Mouse (Mus musculus) myocyte (in vitro differentiated cells): Measurements from ENCODE around the gene St6galnac3. TPM values are rescaled to one million over a fixed set of nuclear protein-coding genes. Genes with fewer than 3 reads are reported as not detected.

ENCODE experiments used
- H3K27me3 ChIP-seq: one replicate; pipeline ENCODE4 v1.6.1; 2011; ENCODE audit not compliant: control insufficient read depth, insufficient read depth, insufficient read length
- H3K36me3 ChIP-seq: one replicate; pipeline ENCODE4 v1.6.1; 2011; ENCODE audit not compliant: control insufficient read depth, insufficient read depth
- H3K4me2 ChIP-seq: one replicate; pipeline ENCODE4 v1.6.1; 2011; ENCODE audit warnings: low read depth, control low read depth
- H3K4me3 ChIP-seq: one replicate; pipeline ENCODE4 v1.5.1; 2011; ENCODE audit warnings: mild to moderate bottlenecking, control low read depth, moderate library complexity
- H3K79me2 ChIP-seq: one replicate; pipeline ENCODE4 v1.6.1; 2011; ENCODE audit not compliant: control insufficient read depth, insufficient read depth
- H3ac ChIP-seq: one replicate; pipeline ENCODE4 v1.6.1; 2011; ENCODE audit not compliant: control insufficient read depth, insufficient read length
- CEBPB ChIP-seq: IDR thresholded peaks from 2 replicates; pipeline ENCODE4 v1.6.1; 2011; ENCODE audit warnings: mild to moderate bottlenecking, moderate library complexity; ENCODE audit not compliant: poor library complexity, insufficient read depth, severe bottlenecking
- E2F4 ChIP-seq: IDR thresholded peaks from one replicate; pipeline ENCODE4 v1.6.1; 2011; ENCODE audit warnings: mild to moderate bottlenecking, control low read depth, moderate library complexity; ENCODE audit not compliant: insufficient read depth
- MAX ChIP-seq: IDR thresholded peaks from one replicate; pipeline ENCODE4 v1.6.1; 2011; ENCODE audit warnings: low read depth, mild to moderate bottlenecking, control low read depth
- MYOD1 ChIP-seq, 3 experiments: IDR thresholded peaks; one replicate each; pipeline ENCODE4 v1.6.1; 2011; ENCODE audit warnings: control low read depth in 2 of 3, low read depth in 2 of 3, mild to moderate bottlenecking in 2 of 3, moderate library complexity in 1 of 3; ENCODE audit not compliant: insufficient read length in 2 of 3, control insufficient read depth in 1 of 3
- MYOG ChIP-seq, 3 experiments: IDR thresholded peaks; one replicate each; pipeline ENCODE4 v1.6.1; 2011; ENCODE audit warnings: control low read depth in 2 of 3, low read depth in 2 of 3, mild to moderate bottlenecking in 2 of 3; ENCODE audit not compliant: insufficient read length in 2 of 3, control insufficient read depth in 1 of 3, insufficient read depth in 1 of 3
- POLR2A ChIP-seq: IDR thresholded peaks from one replicate; pipeline ENCODE4 v1.6.1; 2011; ENCODE audit warnings: low read depth, mild to moderate bottlenecking, control low read depth, moderate library complexity; ENCODE audit not compliant: insufficient read length
- POLR2AphosphoS2 ChIP-seq: IDR thresholded peaks from one replicate; pipeline ENCODE4 v1.6.1; 2011; ENCODE audit warnings: low read depth, control low read depth; ENCODE audit not compliant: insufficient read length
- REST ChIP-seq: IDR thresholded peaks from one replicate; pipeline ENCODE4 v1.6.1; 2011; ENCODE audit warnings: mild to moderate bottlenecking, control low read depth, moderate library complexity; ENCODE audit not compliant: insufficient read depth, insufficient read length
- SRF ChIP-seq: IDR thresholded peaks from one replicate; pipeline ENCODE4 v1.6.1; 2011; ENCODE audit warnings: low read depth; ENCODE audit not compliant: control insufficient read depth, insufficient read length
- TCF12 ChIP-seq: IDR thresholded peaks from one replicate; pipeline ENCODE4 v1.6.1; 2011; ENCODE audit warnings: mild to moderate bottlenecking, control low read depth; ENCODE audit not compliant: poor library complexity, insufficient read depth, severe bottlenecking
- TCF3 ChIP-seq: IDR thresholded peaks from one replicate; pipeline ENCODE4 v1.6.1; 2011; ENCODE audit warnings: low read depth, control low read depth; ENCODE audit not compliant: insufficient read length
- USF1 ChIP-seq: IDR thresholded peaks from one replicate; pipeline ENCODE4 v1.6.1; 2011; ENCODE audit warnings: low read depth, mild to moderate bottlenecking, control low read depth, moderate library complexity
- polyA plus RNA-seq: library from polyadenylated mRNA; unstranded; fragments of >200 nt; fragmentation: generic; extraction: Trizol; gene quantifications from one replicate; pipeline ENCODE4 v1.2.1, GENCODE M21; 2012; ENCODE audit warnings: missing spikeins

The St6galnac3 gene
- polyA plus RNA-seq, 1 experiment = not detected

- no peak overlapping the region for H3ac ChIP-seq
- TF ChIP-seq REST (no peak), MYOD1 (IDR thresholded peaks at IDR 0.05; ENCODE audit: control insufficient read depth in 1 of 3, insufficient read length in 2 of 3, low read depth in 2 of 3) (peak in 1 of 3 experiments; percentile 20), E2F4 (no peak), TCF3 (no peak), SRF (no peak), POLR2AphosphoS2 (no peak), CEBPB (no peak), MYOG (IDR thresholded peaks at IDR 0.05; ENCODE audit: control insufficient read depth in 1 of 3, insufficient read depth in 1 of 3, insufficient read length in 2 of 3, low read depth in 2 of 3) (no peak)
- H3K36me3 ChIP-seq = no peaks in the 10 kb centered on the region
- H3K4me2 ChIP-seq = no peak overlapping the region
- H3K4me3 ChIP-seq = no peak overlapping the region
- no peaks in the 10 kb centered on the region for H3K27me3 ChIP-seq
- H3K79me2 ChIP-seq = no peaks in the 10 kb centered on the region
Measured at GRCm38 (mm10) chr3:153354988-153355297, 370.0 kb downstream of the St6galnac3 start.

DNA sequence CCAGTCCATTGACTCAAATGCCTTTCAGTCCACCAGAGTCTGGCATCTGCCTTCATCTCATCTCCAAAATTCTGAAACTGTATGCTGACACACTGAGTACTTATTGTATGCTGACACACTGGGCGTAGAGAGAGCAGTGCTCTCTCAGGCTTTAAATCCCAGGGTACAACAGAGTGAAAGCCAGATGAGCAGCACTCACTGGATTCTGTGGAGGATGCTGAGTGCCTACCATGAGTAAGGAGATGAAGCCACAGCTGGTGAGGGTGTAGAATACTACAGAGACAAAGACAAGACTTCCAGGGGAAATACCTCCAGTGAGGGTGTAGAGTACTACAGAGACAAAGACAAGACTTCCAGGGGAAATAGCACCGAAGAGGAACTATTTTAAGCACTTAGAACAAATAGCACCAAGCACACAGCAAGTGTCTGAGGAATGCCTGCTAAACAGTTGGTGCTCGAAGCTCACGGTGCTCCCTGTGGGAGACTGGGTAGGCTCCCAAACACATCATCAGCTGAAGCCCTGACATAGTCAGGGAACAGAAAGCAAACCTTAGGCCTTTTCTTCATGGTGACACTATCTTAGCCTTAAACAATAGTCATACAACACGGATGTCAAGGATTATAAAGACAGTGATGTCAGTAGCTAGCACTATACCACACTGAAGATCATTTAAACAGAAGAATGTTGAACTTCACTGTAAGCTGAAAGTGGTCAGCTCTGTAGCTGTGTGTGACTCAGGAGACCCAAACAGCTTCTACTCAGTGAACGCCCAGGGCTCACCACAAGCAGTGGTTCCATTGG lies 370.6 kb downstream of the St6galnac3 start:
- no peak for TF ChIP-seq POLR2AphosphoS2
- no peak for TF ChIP-seq E2F4
- TF ChIP-seq TCF12 = no peak
- TF ChIP-seq MYOD1 (IDR thresholded peaks at IDR 0.05; ENCODE audit: control insufficient read depth in 1 of 3, insufficient read length in 2 of 3, low read depth in 2 of 3) = no peak
- no peak for TF ChIP-seq CEBPB
- TF ChIP-seq SRF = no peak
- TF ChIP-seq MAX = no peak
- TF ChIP-seq USF1 = no peak
- TF ChIP-seq POLR2A = no peak
- no peak for TF ChIP-seq MYOG (IDR thresholded peaks at IDR 0.05; ENCODE audit: control insufficient read depth in 1 of 3, insufficient read depth in 1 of 3, insufficient read length in 2 of 3, low read depth in 2 of 3)
- TF ChIP-seq REST = no peak
- no peaks in the 10 kb centered on the region for H3K79me2 ChIP-seq
- H3K27me3 ChIP-seq = no peaks in the 10 kb centered on the region
- no peak overlapping the region for H3K4me2 ChIP-seq
- H3K4me3 ChIP-seq = no peak overlapping the region
- no peaks in the 10 kb centered on the region for H3K36me3 ChIP-seq
- H3ac ChIP-seq = no peak overlapping the region

GRCm38 (mm10) chr3:153353313-153354103 lies 371.5 kb downstream of the St6galnac3 start:
- H3K4me2 ChIP-seq = no peak overlapping the region
- H3K36me3 ChIP-seq = no peaks in the 10 kb centered on the region
- TF ChIP-seq POLR2A (no peak), POLR2AphosphoS2 (no peak), TCF12 (no peak), TCF3 (no peak), CEBPB (no peak), MYOG (IDR thresholded peaks at IDR 0.05; ENCODE audit: control insufficient read depth in 1 of 3, insufficient read depth in 1 of 3, insufficient read length in 2 of 3, low read depth in 2 of 3) (no peak), REST (no peak), USF1 (no peak), MYOD1 (IDR thresholded peaks at IDR 0.05; ENCODE audit: control insufficient read depth in 1 of 3, insufficient read length in 2 of 3, low read depth in 2 of 3) (no peak), SRF (no peak), E2F4 (no peak), MAX (no peak)
- H3ac ChIP-seq = no peak overlapping the region
- H3K27me3 ChIP-seq = no peaks in the 10 kb centered on the region
- H3K4me3 ChIP-seq = no peak overlapping the region
- H3K79me2 ChIP-seq = no peaks in the 10 kb centered on the region

- Histone ChIP-seq H3K27me3 (no peaks in the 10 kb centered on the region), H3K79me2 (no peaks in the 10 kb centered on the region), H3K36me3 (no peaks in the 10 kb centered on the region), H3K4me3 (no peak overlapping the region), H3ac (no peak overlapping the region), H3K4me2 (no peak overlapping the region)
- TF ChIP-seq POLR2A (no peak), POLR2AphosphoS2 (no peak), E2F4 (no peak), USF1 (no peak), MYOD1 (IDR thresholded peaks at IDR 0.05; ENCODE audit: control insufficient read depth in 1 of 3, insufficient read length in 2 of 3, low read depth in 2 of 3) (no peak), MAX (no peak), TCF3 (no peak), MYOG (IDR thresholded peaks at IDR 0.05; ENCODE audit: control insufficient read depth in 1 of 3, insufficient read depth in 1 of 3, insufficient read length in 2 of 3, low read depth in 2 of 3) (no peak), TCF12 (no peak), CEBPB (no peak), SRF (no peak), REST (no peak)
Measured at GRCm38 (mm10) chr3:153349981-153350380, 375.0 kb downstream of the St6galnac3 start.
